Mouse (Mus musculus): Measurements from ENCODE around the gene Aff1. TPM values are rescaled to one million over a fixed set of nuclear protein-coding genes. Genes with fewer than 3 reads are reported as not detected.
A peak's percentile ranks its signal among the peaks of the same experiment; 100 is the strongest.

The Aff1 gene
- total RNA-seq, 2 experiments from 2014 or later: 28.4 to 30.5 TPM

- DNase-seq (ENCODE audit: low spot score in 2 of 2): no peak
These were observed 107.8 kb downstream of the Aff1 start for GRCm38 (mm10) chr5:103800009-103800408.

GRCm38 (mm10) chr5:103803386-103803785 is 111.2 kb downstream of the Aff1 start:
- DNase-seq (ENCODE audit: low spot score in 2 of 2): no peak

- peak in 1 of 2 experiments; percentile 33 for DNase-seq (ENCODE audit: low spot score in 2 of 2)
These were observed 111.9 kb downstream of the Aff1 start for GRCm38 (mm10) chr5:103803927-103804590.

- no peak for DNase-seq (ENCODE audit: low spot score in 2 of 2)
These were observed 114.8 kb downstream of the Aff1 start for GRCm38 (mm10) chr5:103806851-103807578.

GRCm38 (mm10) chr5:103807637-103808312 is 115.6 kb downstream of the Aff1 start:
- DNase-seq (ENCODE audit: low spot score in 2 of 2): no peak

- DNase-seq (ENCODE audit: low spot score in 2 of 2): no peak
These were observed 117.6 kb downstream of the Aff1 start for GRCm38 (mm10) chr5:103809674-103810330.

- no peak for DNase-seq (ENCODE audit: low spot score in 2 of 2)
These were observed 121.1 kb downstream of the Aff1 start for GRCm38 (mm10) chr5:103813291-103813690.

GRCm38 (mm10) chr5:103813997-103814542 is 121.9 kb downstream of the Aff1 start:
- DNase-seq (ENCODE audit: low spot score in 2 of 2): no peak

GRCm38 (mm10) chr5:103814551-103815248 is 122.5 kb downstream of the Aff1 start:
- no peak for DNase-seq (ENCODE audit: low spot score in 2 of 2)

- DNase-seq (ENCODE audit: low spot score in 2 of 2): no peak
These were observed 123.1 kb downstream of the Aff1 start for GRCm38 (mm10) chr5:103815249-103815617.

GRCm38 (mm10) chr5:103816718-103817117 is 124.5 kb downstream of the Aff1 start:
- no peak for DNase-seq (ENCODE audit: low spot score in 2 of 2)

- DNase-seq (ENCODE audit: low spot score in 2 of 2): peak in 1 of 2 experiments; percentile 60
These were observed 125.6 kb downstream of the Aff1 start for GRCm38 (mm10) chr5:103817754-103818153.

- DNase-seq (ENCODE audit: low spot score in 2 of 2): no peak
These were observed 126.4 kb downstream of the Aff1 start for GRCm38 (mm10) chr5:103818602-103819001.

- DNase-seq (ENCODE audit: low spot score in 2 of 2): no peak
These were observed 127.5 kb downstream of the Aff1 start for GRCm38 (mm10) chr5:103819674-103820073.

- no peak for DNase-seq (ENCODE audit: low spot score in 2 of 2)
These were observed 128.9 kb downstream of the Aff1 start for GRCm38 (mm10) chr5:103821062-103821461.

- DNase-seq (ENCODE audit: low spot score in 2 of 2): no peak
These were observed 129.5 kb downstream of the Aff1 start for GRCm38 (mm10) chr5:103821500-103822298.

GRCm38 (mm10) chr5:103822949-103823348 is 130.8 kb downstream of the Aff1 start:
- no peak for DNase-seq (ENCODE audit: low spot score in 2 of 2)

- DNase-seq (ENCODE audit: low spot score in 2 of 2): no peak
These were observed 136.1 kb downstream of the Aff1 start for GRCm38 (mm10) chr5:103828304-103828703.

GRCm38 (mm10) chr5:103828729-103829128 is 136.6 kb downstream of the Aff1 start:
- no peak for DNase-seq (ENCODE audit: low spot score in 2 of 2)

- no peak for DNase-seq (ENCODE audit: low spot score in 2 of 2)
These were observed 137.0 kb downstream of the Aff1 start for GRCm38 (mm10) chr5:103829158-103829557.

All from gastrocnemius, postnatal 4 days (tissue).